Mouse (Mus musculus) kidney, embryonic 16.5 days (tissue): ENCODE measurements around the gene Clec11a. TPM values are rescaled to one million over a fixed set of nuclear protein-coding genes. Genes with fewer than 3 reads are reported as not detected.
A peak's percentile ranks its signal among the peaks of the same experiment; 100 is the strongest.

Experiments
- ATAC-seq: fragments of 200-750 bp; cut with Nextera tagmentation; 2 replicates; pipeline ENCODE4 v1.8.0; 2017; ENCODE audit warnings: moderate TSS enrichment; ENCODE audit not compliant: low FRiP score, low TSS enrichment
- H3K27ac ChIP-seq: fragments of 300-500 bp; sonication (generic); 2 replicates; pipeline ENCODE4 v1.5.1; 2014; ENCODE audit warnings: low read length
- H3K27me3 ChIP-seq: fragments of 300-500 bp; sonication (generic); 2 replicates; pipeline ENCODE4 v1.6.1; 2014; ENCODE audit warnings: low read length, control low read depth, mixed read lengths; ENCODE audit not compliant: insufficient read depth
- H3K36me3 ChIP-seq: fragments of 300-500 bp; sonication (generic); 2 replicates; pipeline ENCODE4 v1.6.1; 2014; ENCODE audit warnings: low read length, control low read depth, mixed read lengths; ENCODE audit not compliant: insufficient read depth
- H3K4me1 ChIP-seq: fragments of 300-500 bp; sonication (generic); 2 replicates; pipeline ENCODE4 v1.6.1; 2014; ENCODE audit warnings: low read length, control low read depth, mixed read lengths; ENCODE audit not compliant: insufficient read depth
- H3K4me2 ChIP-seq: fragments of 300-500 bp; sonication (generic); replicated peaks from 2 replicates; pipeline ENCODE4 v1.6.1; 2014; ENCODE audit warnings: low read depth, low read length
- H3K4me3 ChIP-seq: fragments of 300-500 bp; sonication (generic); 2 replicates; pipeline ENCODE4 v1.5.1; 2014; ENCODE audit warnings: mild to moderate bottlenecking, low read length
- H3K9ac ChIP-seq: fragments of 300-500 bp; sonication (generic); replicated peaks from 2 replicates; pipeline ENCODE4 v1.6.1; 2014; ENCODE audit warnings: low read length
- H3K9me3 ChIP-seq: fragments of 300-500 bp; sonication (generic); 2 replicates; pipeline ENCODE4 v1.6.1; 2016; ENCODE audit warnings: low read length, control low read depth
- WGBS: fragments of 180-500 bp; shearing (Covaris S2); extraction: QIAGEN DNeasy Blood & Tissue Kit; methylation state at CpG from one replicate; pipeline ENCODE4 v1.1.7; 2014; 5-methylcytosine and 5-hydroxymethylcytosine counted together
- polyA plus RNA-seq: library from polyadenylated mRNA; unstranded; fragments of >200 nt; fragmentation: Nextera tagmentation; extraction: Ambion mirVana; gene quantifications from 2 replicates; pipeline ENCODE4 v1.2.1, GENCODE M21; 2015

Gene Clec11a
- polyA plus RNA-seq, 1 experiment from 2014 or later: 5.8 TPM

- Histone ChIP-seq H3K4me1 (peaks cover 7% of the 10 kb centered on the region; the same call in 1 of the 2 replicates), H3K27ac (no peak overlapping the region), H3K27me3 (peaks cover 8% of the 10 kb centered on the region), H3K9ac (no peak overlapping the region), H3K9me3 (no peaks in the 10 kb centered on the region), H3K4me2 (no peak overlapping the region), H3K4me3 (no peak overlapping the region), H3K36me3 (no peaks in the 10 kb centered on the region)
- WGBS: 6% methylated on average over 11 of the region's 11 CpGs
- ATAC-seq: peak; percentile 46; the same call in 1 of the 2 replicates
Observed at GRCm38 (mm10) chr7:44343459-44344015, 36.8 kb upstream of the Clec11a start.

- no peak for ATAC-seq
- Histone ChIP-seq H3K9ac (no peak overlapping the region), H3K4me3 (no peak overlapping the region), H3K27me3 (peaks cover 26% of the 10 kb centered on the region), H3K36me3 (no peaks in the 10 kb centered on the region), H3K9me3 (no peaks in the 10 kb centered on the region), H3K27ac (no peak overlapping the region), H3K4me2 (no peak overlapping the region), H3K4me1 (peaks cover 7% of the 10 kb centered on the region; the same call in 1 of the 2 replicates)
- WGBS: 59% methylated on average over 5 of the region's 5 CpGs
Observed at GRCm38 (mm10) chr7:44341714-44342113, 35.0 kb upstream of the Clec11a start.

- H3K9me3 ChIP-seq: no peaks in the 10 kb centered on the region
Observed at GRCm38 (mm10) chr7:44341119-44341518, 34.4 kb upstream of the Clec11a start.

GRCm38 (mm10) chr7:44340226-44340625 is 33.5 kb upstream of the Clec11a start:
- no peak overlapping the region for H3K4me3 ChIP-seq
- H3K4me2 ChIP-seq: no peak overlapping the region
- WGBS: 70% methylated on average over 6 of the region's 6 CpGs
- peaks cover 41% of the 10 kb centered on the region for H3K27me3 ChIP-seq
- no peaks in the 10 kb centered on the region for H3K36me3 ChIP-seq
- no peak overlapping the region for H3K9ac ChIP-seq
- ATAC-seq: no peak
- H3K9me3 ChIP-seq: no peaks in the 10 kb centered on the region
- peaks cover 12% of the 10 kb centered on the region for H3K4me1 ChIP-seq
- no peak overlapping the region for H3K27ac ChIP-seq

More at GRCm38 (mm10) chr7:44341119-44341518, 34.4 kb upstream of the Clec11a start:
- Histone ChIP-seq H3K4me2 (no peak overlapping the region), H3K4me3 (no peak overlapping the region), H3K9ac (no peak overlapping the region), H3K36me3 (no peaks in the 10 kb centered on the region), H3K4me1 (peaks cover 8% of the 10 kb centered on the region), H3K27me3 (peaks cover 32% of the 10 kb centered on the region), H3K27ac (no peak overlapping the region)
- WGBS: 77% methylated on average over 10 of the region's 10 CpGs
- ATAC-seq: no peak

- Histone ChIP-seq H3K9me3 (no peaks in the 10 kb centered on the region), H3K4me3 (no peak overlapping the region), H3K27me3 (peaks cover 55% of the 10 kb centered on the region), H3K4me1 (peaks cover 5% of the 10 kb centered on the region; the same call in 1 of the 2 replicates), H3K9ac (no peak overlapping the region), H3K4me2 (no peak overlapping the region), H3K36me3 (no peaks in the 10 kb centered on the region), H3K27ac (no peak overlapping the region)
- 0 out of 2 replicates have a peak, but pooled peaks have one; percentile 14 for ATAC-seq
- 3% methylated on average over 32 of the region's 32 CpGs for WGBS
Observed at GRCm38 (mm10) chr7:44337121-44337849, 30.6 kb upstream of the Clec11a start.

GRCm38 (mm10) chr7:44336046-44337021 is 29.6 kb upstream of the Clec11a start:
- no peaks in the 10 kb centered on the region for H3K9me3 ChIP-seq
- H3K36me3 ChIP-seq: no peaks in the 10 kb centered on the region
- peak overlapping the region; percentile 42 for H3K4me3 ChIP-seq
- H3K4me1 ChIP-seq: peaks cover 5% of the 10 kb centered on the region; the same call in 1 of the 2 replicates
- H3K27me3 ChIP-seq: peaks cover 55% of the 10 kb centered on the region
- H3K27ac ChIP-seq: no peak overlapping the region
- 0 out of 2 replicates have a peak, but pooled peaks have one; percentile 58 for ATAC-seq
- no peak overlapping the region for H3K9ac ChIP-seq
- peak overlapping the region; percentile 79 for H3K4me2 ChIP-seq
- WGBS: 1% methylated on average over 46 of the region's 54 CpGs

GRCm38 (mm10) chr7:44335031-44335878 is 28.6 kb upstream of the Clec11a start:
- H3K4me3 ChIP-seq: peak overlapping the region; percentile 42
- WGBS: 7% methylated on average over 14 of the region's 40 CpGs
- no peaks in the 10 kb centered on the region for H3K9me3 ChIP-seq
- peak overlapping the region; percentile 79 for H3K4me2 ChIP-seq
- H3K27me3 ChIP-seq: peaks cover 55% of the 10 kb centered on the region
- ATAC-seq: no peak; the same call in 1 of the 2 replicates
- H3K27ac ChIP-seq: no peak overlapping the region
- H3K9ac ChIP-seq: no peak overlapping the region
- H3K36me3 ChIP-seq: no peaks in the 10 kb centered on the region
- peaks cover 5% of the 10 kb centered on the region; the same call in 1 of the 2 replicates for H3K4me1 ChIP-seq

- no peak for ATAC-seq
- Histone ChIP-seq H3K27me3 (peaks cover 53% of the 10 kb centered on the region), H3K4me2 (no peak overlapping the region), H3K4me1 (peaks cover 5% of the 10 kb centered on the region; the same call in 1 of the 2 replicates), H3K9me3 (no peaks in the 10 kb centered on the region), H3K9ac (no peak overlapping the region), H3K36me3 (no peaks in the 10 kb centered on the region), H3K4me3 (no peak overlapping the region), H3K27ac (no peak overlapping the region)
- 73% methylated on average over 14 of the region's 14 CpGs for WGBS
Observed at GRCm38 (mm10) chr7:44334139-44334538, 27.4 kb upstream of the Clec11a start.

GRCm38 (mm10) chr7:44332336-44332735 is 25.6 kb upstream of the Clec11a start:
- Histone ChIP-seq H3K4me3 (no peak overlapping the region), H3K27me3 (peaks cover 35% of the 10 kb centered on the region), H3K4me1 (peaks cover 5% of the 10 kb centered on the region; the same call in 1 of the 2 replicates), H3K36me3 (no peaks in the 10 kb centered on the region), H3K9ac (no peak overlapping the region), H3K4me2 (no peak overlapping the region), H3K27ac (no peak overlapping the region), H3K9me3 (no peaks in the 10 kb centered on the region)
- 59% methylated on average over 3 of the region's 3 CpGs for WGBS
- no peak for ATAC-seq
